Mouse (Mus musculus) monocyte, adult 2 months (primary cell): ENCODE measurements around the gene E130308A19Rik.

Experiments
- DNase-seq, 2 experiments: peaks; one replicate each; pipeline ENCODE4 v3.0.0; 2022; ENCODE audit warnings: low spot score in 2 of 2, low read depth in 1 of 2

Gene E130308A19Rik

DNA sequence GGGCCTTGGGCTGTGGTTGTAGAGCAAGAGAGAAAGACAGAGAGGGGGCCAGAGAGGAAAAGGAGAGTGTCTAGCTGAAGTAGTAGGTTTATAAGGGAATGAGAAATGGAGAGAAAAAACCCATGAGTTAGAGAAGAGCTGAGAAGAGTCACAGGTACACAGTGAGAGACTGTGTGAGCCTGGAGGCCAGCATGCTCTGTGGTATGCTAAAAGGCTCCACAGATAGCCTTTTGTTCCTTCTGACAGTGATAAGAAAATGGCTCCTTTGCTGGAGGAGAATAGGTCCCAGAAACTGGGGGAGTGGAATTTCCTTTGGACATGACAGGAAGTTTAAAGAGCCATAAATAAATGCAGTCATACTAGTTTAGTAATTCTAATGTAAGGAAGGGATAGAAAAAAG is 13.2 kb downstream of the E130308A19Rik start:
- no peak for DNase-seq

DNA sequence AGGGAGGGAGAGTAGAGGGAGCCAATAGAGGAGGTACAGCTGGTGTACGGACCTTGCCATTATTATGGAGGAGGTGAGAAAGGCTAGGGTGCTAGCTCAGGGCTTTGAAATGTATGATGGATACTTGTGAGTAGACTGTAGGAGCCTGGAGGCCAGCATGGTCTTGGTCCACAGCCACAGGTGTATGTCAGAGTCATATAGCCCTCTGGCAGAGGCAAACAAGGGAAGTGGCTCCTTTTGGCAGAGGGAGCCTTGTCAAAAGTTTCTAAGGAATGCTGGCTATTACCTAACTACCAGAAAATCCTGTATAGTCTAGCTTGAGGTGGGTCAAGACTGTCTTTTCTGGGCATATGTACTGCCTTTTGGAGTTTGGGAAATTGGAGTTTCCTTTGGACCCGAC is 14.7 kb downstream of the E130308A19Rik start:
- no peak for DNase-seq

DNA sequence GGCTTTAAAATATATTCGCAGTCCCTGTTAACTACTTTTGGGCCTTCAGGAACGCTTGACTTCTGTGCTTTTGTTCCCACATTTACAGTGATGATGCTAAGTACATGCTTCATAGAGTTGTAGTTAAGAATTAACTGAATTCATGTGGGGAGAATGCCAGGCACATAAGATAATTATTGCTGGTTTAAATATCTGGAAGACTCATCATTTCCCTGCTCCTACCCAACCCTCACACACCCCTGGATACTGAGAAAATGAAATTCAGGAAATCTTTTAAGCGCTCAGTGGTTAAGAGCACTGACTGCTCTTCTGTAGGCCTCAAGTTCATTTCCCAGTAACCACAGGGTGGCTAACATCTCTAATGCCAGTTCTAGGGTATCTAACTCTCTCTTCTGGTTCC is 16.0 kb downstream of the E130308A19Rik start:
- DNase-seq: no peak

DNA sequence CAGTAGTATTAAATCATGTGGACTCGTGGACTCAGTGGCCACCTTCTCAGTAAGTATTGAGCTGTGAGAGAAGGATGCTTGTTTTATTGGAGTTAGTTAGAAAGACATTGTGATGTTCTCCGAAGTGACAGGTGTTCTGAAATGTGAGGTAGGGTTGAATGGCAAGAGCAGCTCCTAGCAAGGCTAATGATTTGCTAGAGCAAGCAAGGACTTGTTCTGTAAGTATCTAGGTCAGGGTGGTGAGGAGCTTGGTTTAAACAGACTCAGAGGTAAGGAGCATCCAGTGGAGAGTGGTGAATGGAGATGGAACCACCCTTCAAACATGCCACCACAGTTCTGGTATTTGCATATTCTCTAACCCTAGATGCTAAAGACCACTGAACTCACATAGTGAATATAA is 16.6 kb downstream of the E130308A19Rik start:
- DNase-seq: no peak

DNA sequence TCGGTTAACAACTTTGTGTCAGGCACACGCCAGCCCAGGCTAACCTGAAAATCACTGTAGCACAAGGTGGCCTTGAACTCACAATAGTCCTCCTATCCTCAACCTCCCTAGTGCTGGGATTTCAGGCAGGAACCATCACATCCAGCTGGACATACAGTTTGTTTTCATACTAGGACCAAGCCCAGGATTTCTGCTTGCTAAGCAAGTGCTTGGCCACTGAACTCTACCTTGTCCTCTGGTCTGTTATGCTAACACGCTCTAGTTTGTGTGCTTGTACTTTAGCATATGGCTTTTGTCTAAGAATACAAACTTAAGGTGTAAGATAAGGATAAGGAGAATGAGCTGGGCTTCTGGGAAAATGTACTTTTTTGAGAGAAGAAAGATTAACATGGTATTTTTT is 18.4 kb downstream of the E130308A19Rik start:
- DNase-seq: no peak

DNA sequence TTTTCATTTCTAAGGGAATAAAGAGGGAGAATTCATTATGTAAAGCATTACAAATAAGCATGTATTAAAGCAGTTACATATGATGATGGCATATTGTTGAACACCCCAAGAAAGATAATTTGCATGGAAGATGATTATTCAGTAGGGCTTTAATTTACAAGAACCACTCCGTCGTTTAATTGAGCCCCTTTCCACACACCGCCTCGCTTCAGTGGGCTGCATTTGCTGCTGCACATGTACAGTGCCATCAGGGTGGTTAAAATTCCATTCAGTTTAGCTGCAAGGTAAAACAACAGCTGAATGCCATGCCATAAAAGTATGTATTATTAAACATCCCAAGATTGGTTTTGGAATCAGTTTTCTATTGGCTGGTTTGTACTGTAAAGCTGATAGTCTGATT is 19.0 kb downstream of the E130308A19Rik start:
- no peak for DNase-seq

DNA sequence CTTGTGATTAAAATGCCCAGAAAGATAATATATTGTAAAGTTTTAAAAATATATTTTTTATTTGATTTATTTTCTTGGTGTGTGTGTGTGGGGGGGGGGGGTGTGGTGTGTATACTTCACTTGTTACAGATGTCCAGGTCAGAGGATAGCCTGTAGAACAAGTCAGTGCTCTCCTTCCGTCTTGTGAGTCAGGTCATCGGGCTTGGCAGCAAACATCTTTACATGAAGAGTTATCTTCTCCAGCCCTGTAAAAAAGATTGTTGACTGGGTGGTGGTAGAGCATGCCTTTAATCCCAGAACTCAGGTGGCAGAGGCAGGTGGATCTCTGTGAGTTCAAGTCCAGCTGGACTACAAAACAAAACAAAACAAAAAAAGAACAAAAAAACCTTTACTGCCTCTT is 19.6 kb downstream of the E130308A19Rik start:
- DNase-seq: no peak

DNA sequence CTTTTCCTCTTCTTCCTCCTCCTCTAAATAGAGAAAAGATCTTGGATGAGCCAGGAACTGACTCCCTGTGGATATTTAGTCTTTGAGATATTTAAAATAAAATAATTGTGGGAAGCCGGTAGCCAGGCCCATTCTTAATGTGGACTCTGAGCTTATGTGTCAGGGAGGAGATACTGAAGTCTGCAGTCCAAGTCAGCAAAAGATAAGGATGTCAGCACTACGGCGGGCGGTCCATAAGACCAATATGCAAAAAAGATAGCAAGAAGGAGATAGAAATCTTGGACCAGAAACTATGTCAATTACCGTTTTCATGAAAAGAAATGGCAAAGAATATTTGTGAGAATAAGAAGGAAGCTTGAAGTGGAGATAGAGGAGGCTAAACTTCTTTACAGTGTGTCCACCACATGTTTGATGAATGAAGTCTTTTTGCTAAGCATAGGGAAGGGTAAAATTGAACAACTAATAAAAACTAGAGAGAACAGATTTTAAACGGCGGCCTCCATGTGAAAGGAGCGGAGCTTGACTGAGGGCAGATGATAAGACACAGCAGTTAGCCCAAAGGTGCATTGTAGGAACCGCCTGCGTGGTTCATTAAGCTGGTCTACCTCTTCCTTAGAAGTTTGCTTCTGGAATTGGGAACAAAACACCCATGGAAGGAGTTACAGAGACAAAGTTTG is 20.1 kb downstream of the E130308A19Rik start:
- DNase-seq: no peak

DNA sequence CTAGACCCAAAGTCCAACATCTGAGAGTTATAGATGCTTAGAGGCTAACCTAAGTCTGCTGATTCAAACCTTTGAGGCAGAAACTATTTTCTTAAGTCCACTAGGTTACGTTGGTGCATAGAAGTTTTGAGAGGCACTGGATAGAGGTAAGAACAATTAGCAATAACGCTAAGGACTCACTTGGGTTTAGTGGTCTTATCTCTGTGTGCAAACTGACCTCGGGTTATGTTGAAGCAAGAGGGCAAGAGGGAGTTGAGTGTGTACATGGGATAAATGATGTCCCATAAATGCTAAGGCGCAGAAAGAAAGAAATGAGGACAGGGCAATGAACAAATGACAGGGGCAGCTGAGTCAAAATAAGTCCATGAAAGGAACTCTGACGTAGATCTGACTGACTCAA is 23.1 kb downstream of the E130308A19Rik start:
- no peak for DNase-seq

DNA sequence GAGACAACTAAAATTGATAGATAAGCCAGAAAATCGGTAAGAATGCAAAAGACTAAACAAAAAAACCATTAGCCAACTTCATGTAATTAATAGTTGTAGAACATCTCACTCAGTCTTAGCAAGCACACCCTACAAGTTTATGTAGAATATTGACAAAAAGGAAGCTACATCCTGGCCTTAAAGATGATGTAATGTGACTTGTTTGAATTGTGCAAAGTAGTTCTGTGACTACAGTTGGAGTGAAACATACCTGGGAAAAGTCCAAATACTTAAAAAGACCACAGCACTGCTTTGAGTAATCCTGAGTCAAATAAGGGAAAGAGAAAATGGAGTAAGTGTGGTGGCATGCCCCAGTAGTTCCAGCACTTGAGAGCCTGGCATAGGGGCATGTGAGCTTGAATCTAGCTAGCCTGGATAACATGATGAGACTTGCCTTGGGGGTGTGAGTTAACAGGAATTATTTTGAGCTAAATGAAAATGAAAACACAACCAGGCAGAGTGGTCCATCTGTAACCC is 26.2 kb downstream of the E130308A19Rik start:
- DNase-seq: no peak

DNA sequence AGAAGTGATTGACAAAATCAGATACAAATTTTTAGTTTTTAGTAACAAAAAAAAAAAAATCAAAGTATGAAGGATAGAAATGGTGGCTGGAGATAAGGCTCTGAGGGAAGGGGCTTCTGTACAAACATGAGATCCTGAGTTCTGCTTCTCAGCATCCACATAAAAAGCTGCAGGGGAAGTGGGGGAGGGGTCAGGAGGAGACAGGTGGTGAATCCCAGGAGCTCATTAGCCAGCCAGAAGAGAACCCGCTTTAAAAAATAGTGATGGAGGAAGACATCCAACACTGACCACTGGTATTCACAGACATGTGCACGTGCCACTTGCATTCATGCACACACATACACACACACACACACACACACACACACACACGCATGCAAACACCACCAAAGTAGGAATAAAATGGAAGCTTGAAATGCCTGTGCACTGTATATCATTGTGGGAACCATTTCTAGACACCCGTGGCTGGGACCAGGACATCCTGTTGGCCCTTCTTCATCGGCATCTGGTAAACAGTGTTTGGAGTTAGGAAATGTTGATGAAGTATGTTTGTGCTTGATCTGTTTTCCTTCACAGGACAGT is 30.1 kb downstream of the E130308A19Rik start:
- no peak for DNase-seq

DNA sequence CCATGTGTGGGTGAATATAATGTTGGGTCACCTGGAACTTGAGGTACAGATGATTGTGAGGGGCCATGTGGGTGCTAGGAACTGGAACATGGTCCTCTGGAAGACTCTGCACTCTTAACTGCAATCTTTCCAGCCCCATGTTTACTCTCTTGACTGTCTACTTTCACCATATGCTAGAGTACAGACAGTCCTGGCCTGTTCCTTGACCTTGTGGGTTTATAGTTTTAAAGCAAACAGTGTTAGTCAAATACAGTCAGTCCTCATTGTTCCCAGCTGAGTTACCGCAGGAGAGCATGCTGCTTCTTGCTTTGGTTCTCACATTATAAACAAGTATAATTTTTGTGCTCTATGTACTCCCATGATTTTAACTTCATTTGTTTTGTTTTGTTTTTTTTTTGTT is 36.2 kb downstream of the E130308A19Rik start:
- no peak for DNase-seq

DNA sequence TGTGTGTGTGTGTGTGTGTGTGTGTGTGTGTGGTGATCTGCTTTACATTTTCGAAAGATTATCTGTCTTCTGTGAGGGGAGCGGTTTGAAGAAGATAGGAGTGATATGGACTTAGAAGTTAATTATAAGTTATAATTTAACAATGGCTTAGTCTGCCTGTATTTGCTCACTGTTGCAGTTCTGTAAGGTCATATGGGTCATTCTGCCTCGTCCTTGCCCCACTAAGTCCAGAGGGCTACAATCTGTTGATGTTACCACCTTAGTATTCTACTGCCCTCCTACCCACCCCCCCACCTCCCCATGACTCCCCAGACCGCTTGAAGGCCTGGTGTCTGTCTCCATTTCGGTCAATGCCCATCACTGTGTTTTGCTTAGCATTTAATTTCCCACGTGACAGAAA is 37.4 kb downstream of the E130308A19Rik start:
- no peak for DNase-seq

DNA sequence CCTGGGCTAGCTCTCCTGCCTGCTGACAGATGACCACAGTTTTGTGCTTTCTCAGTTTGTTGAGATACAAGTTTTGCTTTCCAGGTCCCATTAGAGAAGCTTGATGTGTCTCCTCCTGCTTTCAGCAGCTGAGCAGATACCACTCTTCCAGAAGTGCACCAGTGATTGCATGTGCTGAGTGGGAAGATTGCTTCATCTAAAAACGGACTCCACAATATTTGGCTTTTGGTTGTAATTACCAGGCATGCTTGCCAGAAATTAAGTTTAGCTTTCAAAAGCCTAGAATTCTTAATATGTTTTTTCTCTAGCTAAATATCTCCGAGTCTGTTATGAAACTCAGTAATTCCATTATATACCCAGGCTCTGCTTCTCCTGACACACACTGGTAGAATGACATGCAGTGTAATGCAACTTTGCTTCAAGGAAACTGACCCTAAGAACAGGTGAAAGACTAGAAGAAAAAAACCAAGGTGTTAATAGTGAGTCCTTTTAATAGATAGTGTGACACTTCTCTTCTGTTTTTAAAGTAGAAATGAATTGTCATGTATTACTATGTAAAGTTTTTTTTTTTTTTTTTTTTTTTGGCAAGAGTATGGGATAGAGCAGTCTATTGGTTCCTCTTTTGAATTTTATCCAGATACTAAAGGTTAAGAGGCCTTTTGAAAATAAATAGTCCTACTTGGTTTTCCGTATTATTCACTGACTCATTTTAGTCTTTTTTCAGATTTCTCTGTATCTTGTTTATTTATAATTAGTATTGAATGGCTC is 40.7 kb downstream of the E130308A19Rik start:
- DNase-seq: no peak

DNA sequence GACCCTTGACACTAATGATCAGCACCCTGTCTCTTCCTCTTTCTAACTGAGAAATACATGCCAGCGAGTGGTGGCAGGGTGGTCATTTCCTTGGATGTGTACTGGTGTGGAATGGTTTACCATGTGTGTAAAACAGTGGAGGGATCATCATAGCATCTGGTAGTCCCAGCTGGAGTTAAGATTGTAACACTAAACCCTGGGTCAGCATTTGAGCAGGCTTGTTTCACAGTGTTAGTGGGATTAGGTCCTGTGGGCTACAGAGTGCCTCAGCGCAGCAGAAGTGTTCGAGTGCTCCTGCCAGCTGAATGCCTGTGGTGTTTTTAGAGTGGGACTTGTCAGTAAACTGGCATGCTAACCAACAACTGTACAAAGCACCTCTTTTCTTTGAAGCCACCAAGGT is 42.0 kb downstream of the E130308A19Rik start:
- no peak for DNase-seq

DNA sequence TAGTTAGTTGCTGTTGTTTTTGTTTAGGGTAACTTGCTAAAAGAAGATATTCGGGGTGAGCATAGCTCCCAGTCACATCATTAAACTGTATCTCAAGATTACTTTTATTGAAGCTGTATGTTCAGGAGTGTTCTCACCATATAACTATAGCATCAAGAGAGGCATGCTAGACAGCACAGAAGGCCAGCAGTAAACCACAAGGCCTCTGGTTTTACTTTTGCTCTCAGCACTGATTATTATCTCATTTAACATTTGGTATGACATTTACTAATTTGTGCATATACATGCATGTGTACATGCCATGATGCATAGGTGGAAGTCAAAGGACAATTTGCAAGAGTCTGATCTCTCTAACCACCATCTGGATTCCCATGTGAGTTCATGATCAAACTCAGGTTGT is 43.1 kb downstream of the E130308A19Rik start:
- no peak for DNase-seq

DNA sequence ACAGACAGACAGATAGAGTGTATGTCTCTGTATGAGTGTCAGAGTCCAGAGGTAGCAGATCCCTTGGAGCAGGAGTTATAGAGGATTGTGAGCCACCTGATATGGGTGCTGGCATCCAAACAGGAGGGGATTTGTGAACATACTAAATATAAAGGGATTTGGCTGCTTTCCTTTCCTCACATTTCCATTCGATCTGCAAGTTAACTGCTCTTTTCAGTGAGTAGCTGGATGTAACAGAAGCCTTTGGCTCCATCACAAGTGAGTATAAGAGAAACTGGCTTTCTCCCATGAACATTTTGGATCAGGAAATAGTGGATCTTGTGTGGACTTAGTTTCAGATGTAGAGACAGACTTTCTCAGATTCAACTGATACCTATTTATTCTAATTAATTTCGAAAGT is 44.0 kb downstream of the E130308A19Rik start:
- no peak for DNase-seq

DNA sequence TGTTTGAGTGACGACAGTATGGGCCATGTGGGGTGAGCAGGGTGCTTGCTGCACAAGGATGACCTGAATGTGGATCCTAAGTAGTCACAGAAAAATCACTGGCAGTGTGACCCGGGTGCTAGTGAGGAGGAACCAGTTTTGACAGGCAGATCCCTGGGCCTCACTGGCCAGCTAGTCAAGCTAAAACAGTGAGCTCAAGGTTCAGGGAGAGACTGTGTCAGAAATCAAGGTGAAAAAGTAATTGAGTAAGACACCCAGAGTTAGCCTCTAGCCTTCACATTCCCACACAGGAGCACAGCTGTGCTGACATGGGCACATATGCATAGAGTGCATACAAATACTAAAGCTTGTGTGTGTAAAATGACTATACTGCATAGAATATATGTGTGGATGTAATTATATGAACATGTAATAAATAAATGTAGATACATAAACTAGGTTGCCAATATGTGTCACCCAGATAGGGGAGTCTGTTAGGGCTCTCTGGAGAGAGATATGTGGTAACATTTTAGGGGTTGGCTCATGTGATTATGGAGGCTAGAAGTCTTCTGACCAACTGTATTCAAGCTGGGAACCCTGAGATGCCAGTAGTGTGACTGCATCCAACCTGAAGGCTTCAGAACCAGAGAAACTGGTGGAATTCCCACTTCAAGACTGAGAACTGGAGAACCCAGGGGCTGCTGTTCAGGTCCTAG is 47.6 kb downstream of the E130308A19Rik start:
- no peak for DNase-seq

DNA sequence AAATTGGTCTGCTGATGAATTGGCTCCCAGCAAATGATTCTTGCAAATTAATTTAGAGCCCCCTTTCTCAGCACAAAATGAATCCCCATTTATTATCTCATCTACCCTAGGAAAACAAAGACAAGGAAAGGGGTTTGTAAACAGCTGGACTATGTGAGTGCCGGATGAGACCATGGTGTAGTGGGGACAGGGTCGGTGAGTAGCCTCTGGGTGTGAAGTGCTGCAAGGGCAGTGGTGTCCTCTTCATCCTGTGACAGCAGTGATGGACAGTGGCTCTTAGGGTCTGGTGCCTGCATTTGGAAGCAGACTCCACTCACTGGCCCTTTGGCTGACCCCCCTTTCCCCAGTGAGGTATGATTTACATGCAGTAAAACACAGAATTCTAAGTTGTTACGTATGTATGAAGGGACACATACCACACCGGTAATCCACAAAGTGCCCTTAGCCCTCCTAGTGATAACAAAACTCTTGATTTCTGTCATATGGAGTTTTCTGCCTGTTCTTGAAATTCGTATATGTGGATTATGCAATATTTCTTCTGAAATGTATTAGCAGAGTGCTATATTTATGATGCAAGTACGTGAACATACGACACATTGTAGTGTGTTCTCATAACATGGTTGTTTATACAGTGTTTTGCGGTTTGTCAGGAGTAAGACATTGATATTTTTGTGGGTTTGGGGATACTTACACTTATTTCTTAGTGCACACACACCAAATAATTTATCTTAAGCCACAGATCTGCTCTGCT is 49.1 kb downstream of the E130308A19Rik start:
- no peak for DNase-seq

DNA sequence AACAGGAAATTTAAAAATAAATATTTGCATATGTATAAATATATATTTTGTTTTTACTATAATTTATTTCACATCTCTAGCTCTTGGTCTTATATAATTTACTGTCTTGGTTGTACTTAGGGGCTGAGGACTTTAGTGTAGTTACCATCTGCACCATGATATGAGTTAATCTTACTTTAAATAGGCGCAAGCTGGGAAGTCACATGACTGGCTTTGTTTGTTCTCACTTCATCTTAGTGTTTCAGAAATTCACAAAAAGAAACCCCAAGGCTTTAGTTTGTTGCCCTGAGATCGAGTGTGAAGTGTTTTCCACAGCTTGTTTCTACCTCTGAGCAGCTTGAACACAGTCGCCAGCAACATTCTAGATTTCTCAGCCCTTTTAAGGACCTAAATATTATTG is 49.7 kb downstream of the E130308A19Rik start:
- DNase-seq: no peak

DNA sequence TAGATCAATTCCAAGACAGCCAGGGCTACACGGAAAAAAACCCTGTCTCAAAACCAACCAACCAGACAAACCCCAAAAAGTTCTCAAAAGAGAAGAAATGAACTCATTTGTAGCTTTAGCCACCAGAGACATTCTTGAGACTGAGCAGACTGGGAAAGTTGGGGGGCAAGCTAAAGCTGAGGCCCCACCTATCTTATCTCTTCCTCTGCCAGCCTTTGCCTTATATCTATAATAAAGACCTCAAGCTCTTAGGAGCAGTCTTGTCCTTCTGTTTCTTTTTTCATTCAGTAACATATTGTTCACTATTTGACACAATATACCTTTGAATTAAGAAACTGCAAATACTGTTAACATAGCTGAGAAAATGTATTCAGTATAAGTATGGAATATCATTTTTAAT is 55.4 kb downstream of the E130308A19Rik start:
- DNase-seq: no peak
